Mouse (Mus musculus) gastrocnemius, postnatal 36 days (tissue): ENCODE measurements around the gene Tmem39b. TPM values are rescaled to one million over a fixed set of nuclear protein-coding genes. Genes with fewer than 3 reads are reported as not detected.

Experiments used
- DNase-seq, 2 experiments: peaks; one replicate each; pipeline ENCODE4 v3.0.0; 2022
- intact Hi-C: fragments of 180-260 bp; cut with DNase I; formaldehyde crosslinking; loops from one replicate; pipeline ENCODE4 v1.15.1; 2025
- microRNA-seq, 2 experiments: library from miRNA; unstranded; fragments of <30 nt; microRNA quantifications; one replicate each; pipeline ENCODE4 v1.2.0; 2021
- total RNA-seq, 2 experiments: library from RNA; stranded (reverse); gene quantifications; 2 replicates each; pipeline ENCODE4 v1.2.3; 2021

Tmem39b gene
- total RNA-seq, 2 experiments from 2014 or later = 2.5 to 3.3 TPM

DNA sequence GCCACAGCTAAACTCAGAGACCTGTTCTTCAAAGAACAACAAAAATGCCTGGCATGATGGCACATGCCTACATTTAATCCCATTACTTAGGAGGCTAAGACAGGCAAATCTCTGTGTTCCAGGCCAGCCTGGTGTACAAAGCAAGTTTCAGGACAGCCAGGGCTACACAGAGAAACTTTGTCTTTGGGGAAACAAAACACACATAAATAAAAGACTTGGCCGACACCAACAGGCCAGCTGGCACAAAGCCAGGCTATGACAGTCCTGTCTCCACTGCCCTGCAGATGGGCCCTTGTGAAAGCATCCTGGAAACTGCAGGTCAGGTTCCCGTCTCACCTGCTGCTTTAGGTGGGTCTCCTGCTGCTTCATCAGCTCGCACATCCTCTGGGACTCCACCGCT lies 65.7 kb downstream of the Tmem39b start:
- intact Hi-C loops = no loop called here
- DNase-seq = no peak

Small RNA genes within 50 kb of the gene (microRNA-seq; reads per million reads assigned to microRNA genes)
- gene Mir7016 = 0 to 0.72 reads per million in 2 experiments

Other genes starting within 250 kb of the Tmem39b start
- 10 to 100 TPM; 28.7 to 35.8 TPM for gene Bsdc1, start 235.3 kb downstream of the Tmem39b start, total RNA-seq
- gene Tssk3, start 205.8 kb downstream of the Tmem39b start, total RNA-seq = not detected
- not detected for gene Fam229a, start 205.6 kb downstream of the Tmem39b start, total RNA-seq
- gene Marcksl1, start 183.3 kb downstream of the Tmem39b start, total RNA-seq = 1 to 10 TPM; 1.0 to 1.9 TPM
- 1 to 10 TPM; 9.0 to 9.9 TPM for gene Hdac1, start 154.1 kb downstream of the Tmem39b start, total RNA-seq
- gene Lck, start 123.2 kb downstream of the Tmem39b start, total RNA-seq = 1 to 10 TPM in 1 of 2 experiments, not detected in 1; 6.2 TPM
- not detected for gene Fam167b, start 118.3 kb downstream of the Tmem39b start, total RNA-seq
- 100 to 1,000 TPM; 116 to 135 TPM for gene Eif3i, start 96.2 kb downstream of the Tmem39b start, total RNA-seq
- 10 to 100 TPM; 29.3 to 30.0 TPM for gene Tmem234, start 96.2 kb downstream of the Tmem39b start, total RNA-seq
- under 1 TPM; 0.51 to 0.62 TPM for gene Dcdc2b, start 82.6 kb downstream of the Tmem39b start, total RNA-seq
- gene Iqcc, start 77.7 kb downstream of the Tmem39b start, total RNA-seq = 1 to 10 TPM; 6.5 to 9.8 TPM
- gene Ccdc28b, start 72.9 kb downstream of the Tmem39b start, total RNA-seq = 10 to 100 TPM; 41.0 to 44.5 TPM
- 10 to 100 TPM; 15.2 to 17.2 TPM for gene Txlna, start 55.8 kb downstream of the Tmem39b start, total RNA-seq
- gene Kpna6, start 24.1 kb downstream of the Tmem39b start, total RNA-seq = 10 to 100 TPM; 64.5 to 67.4 TPM
- gene Khdrbs1, start 45.5 kb upstream of the Tmem39b start, total RNA-seq = 10 to 100 TPM; 20.2 to 26.5 TPM
- 100 to 1,000 TPM; 615 to 657 TPM for gene Ptp4a2, start 114.4 kb upstream of the Tmem39b start, total RNA-seq
- gene Spocd1, start 232.4 kb upstream of the Tmem39b start, total RNA-seq = not detected